Mouse (Mus musculus) C2C12 (cell line): ENCODE measurements at regions not wholly inside any gene's neighbourhood (a gene's known extent, or its start where the extent isn't known, plus 50 kb on each side); places are given as distances from the start of the nearest gene placed in this dataset.

ENCODE experiments used
- H3K27me3 ChIP-seq: one replicate; pipeline ENCODE4 v1.6.1; 2011; ENCODE audit not compliant: control insufficient read depth, insufficient read depth, insufficient read length
- H3K36me3 ChIP-seq: one replicate; pipeline ENCODE4 v1.6.1; 2011; ENCODE audit not compliant: control insufficient read depth, insufficient read depth
- H3K4me3 ChIP-seq: one replicate; pipeline ENCODE4 v1.5.1; 2011; ENCODE audit warnings: mild to moderate bottlenecking, control low read depth; ENCODE audit not compliant: poor library complexity, insufficient read depth, severe bottlenecking
- H3K79me2 ChIP-seq: one replicate; pipeline ENCODE4 v1.6.1; 2011; ENCODE audit not compliant: control insufficient read depth, insufficient read depth
- H3K79me3 ChIP-seq: one replicate; pipeline ENCODE4 v1.6.1; 2011; ENCODE audit warnings: low read depth, control low read depth
- H3ac ChIP-seq: one replicate; pipeline ENCODE3; 2011; ENCODE audit warnings: low read depth; ENCODE audit not compliant: control insufficient read depth, insufficient read length
- CEBPB ChIP-seq: IDR thresholded peaks from one replicate; pipeline ENCODE4 v1.6.1; 2011; ENCODE audit warnings: low read depth, mild to moderate bottlenecking, control low read depth, moderate library complexity
- CTCF ChIP-seq: IDR thresholded peaks from one replicate; pipeline ENCODE4 v1.5.1; 2011; ENCODE audit not compliant: control insufficient read depth, insufficient read depth, insufficient read length
- FOSL1 ChIP-seq: IDR thresholded peaks from one replicate; pipeline ENCODE4 v1.8.0; 2011; ENCODE audit warnings: mild to moderate bottlenecking, low read length; ENCODE audit not compliant: poor library complexity, insufficient read depth, severe bottlenecking
- MAX ChIP-seq: IDR thresholded peaks from one replicate; pipeline ENCODE4 v1.6.1; 2011; ENCODE audit warnings: mild to moderate bottlenecking, control low read depth
- MYOD1 ChIP-seq: IDR thresholded peaks from one replicate; pipeline ENCODE4 v1.6.1; 2011; ENCODE audit warnings: low read depth; ENCODE audit not compliant: control insufficient read depth, insufficient read length
- MYOG ChIP-seq: IDR thresholded peaks from one replicate; pipeline ENCODE4 v1.6.1; 2011; ENCODE audit not compliant: control insufficient read depth, insufficient read length; ENCODE audit errors: extremely low read depth
- USF1 ChIP-seq: IDR thresholded peaks from one replicate; pipeline ENCODE4 v1.6.1; 2011; ENCODE audit warnings: low read depth, mild to moderate bottlenecking, control low read depth, moderate library complexity

- Histone ChIP-seq H3K79me3 (no peaks in the 10 kb centered on the region), H3K36me3 (no peaks in the 10 kb centered on the region), H3K4me3 (no peak overlapping the region), H3K79me2 (no peaks in the 10 kb centered on the region), H3K27me3 (no peaks in the 10 kb centered on the region), H3ac (no peak overlapping the region)
- TF ChIP-seq MYOD1 (no peak), CTCF (no peak), CEBPB (no peak), MAX (no peak), FOSL1 (no peak), MYOG (no peak), USF1 (no peak)
Measured at GRCm38 (mm10) chr19:35863049-35863448, 194.3 kb downstream of the Htr7 start.

DNA sequence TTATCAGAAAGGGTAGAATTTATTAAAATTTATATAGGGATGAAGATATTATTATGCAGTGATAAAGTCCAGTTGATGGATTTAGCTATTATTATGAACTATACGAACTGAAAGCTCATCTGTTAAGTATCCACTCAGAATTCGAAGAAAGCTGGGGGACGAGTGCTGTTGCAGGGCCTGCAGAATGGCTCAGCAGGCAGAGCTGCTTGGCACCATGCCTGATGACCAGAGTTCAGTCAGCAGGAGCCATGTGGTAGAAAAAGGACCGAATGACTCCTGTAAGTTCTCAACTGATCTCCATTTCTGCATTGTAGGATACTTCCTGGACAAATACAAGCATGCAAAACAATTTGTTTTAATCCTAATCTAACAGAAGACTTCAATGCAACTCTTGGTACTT, 195.9 kb downstream of the Htr7 start:
- no peaks in the 10 kb centered on the region for H3K79me3 ChIP-seq
- no peak for TF ChIP-seq MYOG
- TF ChIP-seq MAX = no peak
- TF ChIP-seq USF1 = no peak
- no peak for TF ChIP-seq CTCF
- no peak for TF ChIP-seq CEBPB
- TF ChIP-seq FOSL1 = no peak
- no peak for TF ChIP-seq MYOD1
- H3K4me3 ChIP-seq = no peak overlapping the region
- no peaks in the 10 kb centered on the region for H3K36me3 ChIP-seq
- no peaks in the 10 kb centered on the region for H3K79me2 ChIP-seq
- H3K27me3 ChIP-seq = no peaks in the 10 kb centered on the region
- H3ac ChIP-seq = no peak overlapping the region

DNA sequence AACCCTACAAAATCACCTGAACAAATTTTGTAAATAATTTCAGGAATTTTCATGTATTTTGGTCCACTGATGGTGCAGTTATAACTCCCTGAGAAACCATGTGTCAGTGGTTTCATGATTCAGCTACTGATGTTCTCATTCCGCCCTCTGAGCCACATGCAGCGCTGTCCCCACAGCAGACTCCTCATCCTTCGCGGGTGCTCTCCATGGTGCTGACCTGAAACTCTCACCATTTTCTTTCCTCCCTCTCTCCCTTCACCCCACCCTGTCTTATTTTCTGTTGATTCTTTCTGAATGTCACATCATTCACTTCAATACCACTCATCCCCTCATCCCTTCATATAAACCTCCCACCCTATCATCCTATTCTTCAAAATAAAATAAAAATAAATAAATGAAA, 224.3 kb downstream of the Htr7 start:
- H3K79me2 ChIP-seq = no peaks in the 10 kb centered on the region
- H3K4me3 ChIP-seq = no peak overlapping the region
- H3K27me3 ChIP-seq = no peaks in the 10 kb centered on the region
- TF ChIP-seq CTCF (peak; percentile 19), CEBPB (no peak), MYOG (no peak), MAX (peak; percentile 73), USF1 (no peak), FOSL1 (no peak), MYOD1 (no peak)
- no peaks in the 10 kb centered on the region for H3K79me3 ChIP-seq
- no peaks in the 10 kb centered on the region for H3K36me3 ChIP-seq
- H3ac ChIP-seq = no peak overlapping the region

DNA sequence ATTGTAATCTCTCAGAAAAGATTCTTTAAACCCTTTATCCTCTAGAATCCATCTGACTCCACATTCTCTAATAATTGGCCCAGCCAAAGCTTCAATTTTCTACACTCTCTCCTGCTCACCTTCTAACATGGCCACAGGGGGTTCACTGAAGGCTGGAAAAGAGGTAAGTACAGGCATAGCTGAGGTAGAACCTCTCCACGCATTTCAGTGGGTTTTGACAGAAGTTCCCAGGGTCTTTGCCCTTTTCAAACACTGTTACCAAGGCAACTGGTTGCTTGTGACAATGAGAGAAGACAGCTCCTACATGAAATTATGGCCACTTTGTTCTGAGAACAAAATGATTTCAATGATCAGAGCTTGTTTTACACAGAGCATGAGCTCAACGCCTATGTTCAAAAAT, 231.2 kb downstream of the Htr7 start:
- TF ChIP-seq MAX = no peak
- no peak for TF ChIP-seq USF1
- no peak overlapping the region for H3K4me3 ChIP-seq
- no peaks in the 10 kb centered on the region for H3K36me3 ChIP-seq
- no peak overlapping the region for H3ac ChIP-seq
- no peaks in the 10 kb centered on the region for H3K79me3 ChIP-seq
- H3K79me2 ChIP-seq = no peaks in the 10 kb centered on the region
- H3K27me3 ChIP-seq = no peaks in the 10 kb centered on the region

DNA sequence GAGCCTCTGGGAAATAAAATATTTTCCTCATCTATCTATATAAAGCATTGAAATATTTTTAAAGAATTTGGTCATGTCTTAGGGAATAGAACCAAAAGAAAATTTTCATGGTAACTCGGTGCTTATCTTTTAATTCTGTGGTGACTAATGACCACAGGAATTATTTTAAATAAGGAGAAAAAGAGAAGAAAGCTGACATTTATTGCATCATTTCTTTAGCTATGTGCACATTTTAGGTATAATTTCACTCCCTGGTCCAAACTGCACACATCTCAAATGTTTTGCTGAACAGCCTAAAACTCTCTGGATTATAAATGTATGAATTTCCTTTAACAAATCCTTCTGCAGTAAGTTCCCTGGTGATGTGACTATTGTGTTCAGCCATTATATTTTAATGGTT, 237.7 kb downstream of the Htr7 start:
- no peaks in the 10 kb centered on the region for H3K27me3 ChIP-seq
- H3K79me2 ChIP-seq = no peaks in the 10 kb centered on the region
- H3K4me3 ChIP-seq = no peak overlapping the region
- no peaks in the 10 kb centered on the region for H3K79me3 ChIP-seq
- H3ac ChIP-seq = no peak overlapping the region
- H3K36me3 ChIP-seq = no peaks in the 10 kb centered on the region
- no peak for TF ChIP-seq CTCF
- TF ChIP-seq CEBPB = peak; percentile 66

GRCm38 (mm10) chr19:35794661-35795060, 262.6 kb downstream of the Htr7 start:
- Histone ChIP-seq H3K79me2 (no peaks in the 10 kb centered on the region), H3K36me3 (no peaks in the 10 kb centered on the region), H3K4me3 (no peak overlapping the region), H3K79me3 (no peaks in the 10 kb centered on the region), H3ac (no peak overlapping the region), H3K27me3 (no peaks in the 10 kb centered on the region)
- TF ChIP-seq FOSL1 (peak; percentile 94), CTCF (no peak), MAX (peak; percentile 64)
